Comparison of ENCODE assay signal across 15 mouse cellular contexts in the genomic region with DNA sequence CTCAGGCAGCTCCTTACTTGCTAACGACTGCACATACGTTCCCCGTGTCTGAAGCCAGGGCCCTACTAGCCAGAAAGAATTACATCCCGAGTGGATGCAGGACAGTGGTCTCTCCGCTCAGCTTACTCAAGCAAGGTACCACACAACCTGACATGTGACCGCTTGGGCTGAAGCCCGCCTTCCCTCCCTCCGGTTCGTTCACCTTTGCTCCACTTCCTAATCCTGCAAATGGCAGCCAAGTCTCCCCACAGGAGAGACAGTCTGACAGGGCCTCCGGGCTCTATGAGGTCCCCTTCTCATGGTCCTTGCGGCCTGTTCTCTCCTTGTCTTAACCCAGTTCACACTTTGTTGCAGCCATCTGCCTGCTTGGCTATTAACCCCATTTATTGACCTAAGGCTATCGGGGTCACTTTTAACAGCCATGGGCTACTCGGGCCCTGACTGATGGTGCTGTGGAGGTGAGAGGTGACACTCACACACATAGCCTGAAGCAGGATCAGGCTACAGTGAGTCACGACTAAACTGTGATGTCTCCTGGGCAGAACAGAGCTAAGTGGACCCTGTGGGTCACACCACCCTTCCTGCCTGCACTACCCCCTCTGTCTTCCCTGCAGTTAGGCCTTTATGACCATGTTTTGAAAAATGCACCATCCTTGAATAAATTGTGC.
"Had no signal": no experiment of that assay in that cellular context is flagged by ENCODE, and none has a peak within 500 bp of the region (broad histone marks: within the 10 kb centered on the region; RNA-seq: fewer than 3 reads in every experiment).

No protein-coding gene starts in this region.

- DNase-seq: forebrain, postnatal 0 days; kidney, adult 11 months; layer of hippocampus, adult 9-11 months; layer of hippocampus, postnatal 36 days had no signal

- H3K4me1 ChIP-seq: forebrain, embryonic 15.5 days; hindbrain, embryonic 13.5 days; hindbrain, embryonic 15.5 days; kidney, embryonic 15.5 days; limb, embryonic 13.5 days; limb, embryonic 15.5 days; liver, embryonic 12.5 days had no signal

- H3K36me3 ChIP-seq: forebrain, embryonic 15.5 days; hindbrain, embryonic 13.5 days; hindbrain, embryonic 15.5 days; kidney, embryonic 15.5 days; liver, embryonic 12.5 days had no signal

- H3K4me2 ChIP-seq: forebrain, embryonic 15.5 days; hindbrain, embryonic 13.5 days; hindbrain, embryonic 15.5 days; kidney, embryonic 15.5 days; limb, embryonic 13.5 days; limb, embryonic 15.5 days; liver, embryonic 12.5 days had no signal

- H3K9ac ChIP-seq: forebrain, embryonic 15.5 days; forebrain, postnatal 0 days; hindbrain, embryonic 13.5 days; hindbrain, embryonic 15.5 days; kidney, embryonic 15.5 days; limb, embryonic 13.5 days; limb, embryonic 15.5 days; liver, embryonic 12.5 days; liver, embryonic 14.5 days had no signal

- H3K4me3 ChIP-seq: forebrain, embryonic 15.5 days; hindbrain, embryonic 13.5 days; hindbrain, embryonic 15.5 days; kidney, embryonic 15.5 days; limb, embryonic 13.5 days; limb, embryonic 15.5 days; liver, embryonic 12.5 days had no signal

- H3K27me3 ChIP-seq: forebrain, embryonic 15.5 days; hindbrain, embryonic 13.5 days; hindbrain, embryonic 15.5 days; kidney, embryonic 15.5 days; limb, embryonic 13.5 days; limb, embryonic 15.5 days had no signal

- H3K9me3 ChIP-seq: forebrain, embryonic 15.5 days; hindbrain, embryonic 13.5 days; hindbrain, embryonic 15.5 days; kidney, embryonic 15.5 days; limb, embryonic 13.5 days; limb, embryonic 15.5 days; liver, embryonic 12.5 days had no signal

- H3K27ac ChIP-seq: forebrain, embryonic 15.5 days; hindbrain, embryonic 13.5 days; hindbrain, embryonic 15.5 days; hindbrain, postnatal 0 days; kidney, embryonic 15.5 days; kidney, postnatal 0 days; limb, embryonic 13.5 days; limb, embryonic 15.5 days; liver, embryonic 12.5 days; liver, embryonic 14.5 days had no signal

- ATAC-seq: forebrain, embryonic 15.5 days; forebrain, postnatal 0 days; intestine, embryonic 16.5 days; liver, embryonic 12.5 days had no signal
